In genomic region chr16:95586311-95586602, GRCm38 (mm10) we compare ENCODE assay signal across 8 mouse cellular contexts. TPM values are rescaled to one million over a fixed set of nuclear protein-coding genes. Genes with fewer than 3 reads are reported as not detected.
DNase-seq lines count a peak whose midpoint lies in the region; ATAC-seq and TF ChIP-seq lines count a peak whose summit lies in the region.

Gene Erg, minus strand, starts transcription at chr16:95586593.

- H3K27ac ChIP-seq in kidney, embryonic 16.5 days (ENCODE audit: low read length) = no peak within 1 kb of the TSS
- H3K27ac ChIP-seq in hindbrain, embryonic 14.5 days = no peak within 1 kb of the TSS
- no peak within 1 kb of the TSS for H3K27ac ChIP-seq in midbrain, postnatal 0 days (ENCODE audit: low read depth, low read length)

- no peaks in the 10 kb centered on the region for H3K36me3 ChIP-seq in kidney, embryonic 16.5 days (ENCODE audit: insufficient read depth, low read length)
- no peaks in the 10 kb centered on the region for H3K36me3 ChIP-seq in hindbrain, embryonic 14.5 days (replicated peaks; ENCODE audit: control insufficient read depth, insufficient read depth)
- H3K36me3 ChIP-seq in midbrain, postnatal 0 days (ENCODE audit: insufficient read depth, low read length) = no peaks in the 10 kb centered on the region

- TF ChIP-seq CTCF in midbrain, postnatal 0 days (IDR thresholded peaks at IDR 0.05) = no peak

- H3K4me2 ChIP-seq in kidney, embryonic 16.5 days (replicated peaks; ENCODE audit: low read depth, low read length) = peak within 1 kb of the TSS; percentile 64
- peak within 1 kb of the TSS; percentile 83 for H3K4me2 ChIP-seq in hindbrain, embryonic 14.5 days (replicated peaks)
- H3K4me2 ChIP-seq in midbrain, postnatal 0 days (ENCODE audit: low read depth, low read length, poor library complexity, severe bottlenecking) = peak within 1 kb of the TSS; percentile 83

- no peak for ATAC-seq in kidney, embryonic 16.5 days (ENCODE audit: low FRiP score, low TSS enrichment)
- no peak for ATAC-seq in hindbrain, embryonic 14.5 days (ENCODE audit: low FRiP score)
- ATAC-seq in midbrain, postnatal 0 days (ENCODE audit: low FRiP score) = no peak
- no peak for ATAC-seq in monocyte, adult 5-6 weeks (replicated peaks; ENCODE audit: insufficient number of reproducible peaks, low FRiP score, low TSS enrichment, poor library complexity, severe bottlenecking)

- WGBS in kidney, embryonic 16.5 days = 2% methylated on average over 5 of the region's 5 CpGs
- WGBS in hindbrain, embryonic 14.5 days = 11% methylated on average over 5 of the region's 5 CpGs
- 5% methylated on average over 5 of the region's 5 CpGs for WGBS in midbrain, postnatal 0 days

- peaks cover 65% of the 10 kb centered on the region for H3K27me3 ChIP-seq in kidney, embryonic 16.5 days (ENCODE audit: insufficient read depth, low read length)
- H3K27me3 ChIP-seq in hindbrain, embryonic 14.5 days (ENCODE audit: control insufficient read depth, insufficient read depth, low read length) = peaks cover 44% of the 10 kb centered on the region
- peaks cover 35% of the 10 kb centered on the region for H3K27me3 ChIP-seq in midbrain, postnatal 0 days (ENCODE audit: insufficient read depth, low read length)

- no peak for DNase-seq in kidney, postnatal 4 days
- peak; percentile 49 for DNase-seq in fibroblast of lung, adult 2 months (ENCODE audit: low read depth)
- DNase-seq in hindbrain, embryonic 14.5 days (ENCODE audit: low spot score) = no peak
- DNase-seq in midbrain, postnatal 0 days (ENCODE audit: low spot score) = no peak
- no peak for DNase-seq in left cerebral cortex, adult 8-10 months (ENCODE audit: low spot score in 2 of 2)
- no peak for DNase-seq in left cerebral cortex, postnatal 4 days

- peaks cover 15% of the 10 kb centered on the region for H3K4me1 ChIP-seq in kidney, embryonic 16.5 days (ENCODE audit: insufficient read depth, low read length)
- H3K4me1 ChIP-seq in hindbrain, embryonic 14.5 days (replicated peaks; ENCODE audit: control insufficient read depth, insufficient read depth, low read length) = peaks cover 13% of the 10 kb centered on the region
- H3K4me1 ChIP-seq in midbrain, postnatal 0 days (ENCODE audit: insufficient read depth, low read length) = peaks cover 8% of the 10 kb centered on the region; the same call in 1 of the 2 replicates

- H3K4me3 ChIP-seq in kidney, embryonic 16.5 days (ENCODE audit: low read length) = peak within 1 kb of the TSS; percentile 46
- H3K4me3 ChIP-seq in hindbrain, embryonic 14.5 days (replicated peaks; ENCODE audit: low read length) = peak within 1 kb of the TSS; percentile 39
- peak within 1 kb of the TSS; percentile 41 for H3K4me3 ChIP-seq in midbrain, postnatal 0 days (ENCODE audit: low read depth, low read length)

- intact Hi-C loops in left cerebral cortex, postnatal 4 days (cut with DNase I) = no loop called here

- 0 out of 2 replicates have a peak within 1 kb of the TSS, but pooled peaks have one; percentile 24 for H3K9ac ChIP-seq in kidney, embryonic 16.5 days (replicated peaks; ENCODE audit: low read length)
- peak within 1 kb of the TSS; percentile 45 for H3K9ac ChIP-seq in hindbrain, embryonic 14.5 days
- peak within 1 kb of the TSS; percentile 44; the same call in 1 of the 2 replicates for H3K9ac ChIP-seq in midbrain, postnatal 0 days (replicated peaks; ENCODE audit: low read length, poor library complexity, severe bottlenecking)

- peaks cover 6% of the 10 kb centered on the region; the same call in 1 of the 2 replicates for H3K9me3 ChIP-seq in kidney, embryonic 16.5 days (ENCODE audit: low read length)
- no peaks in the 10 kb centered on the region for H3K9me3 ChIP-seq in hindbrain, embryonic 14.5 days (ENCODE audit: control insufficient read depth, low read length)
- no peaks in the 10 kb centered on the region for H3K9me3 ChIP-seq in midbrain, postnatal 0 days (ENCODE audit: low read length)

RNA-seq across cellular contexts. Expression of gene Erg, which starts in this region (rescaled TPM):
- polyA plus RNA-seq in kidney, embryonic 16.5 days (2015; fragmentation: Nextera tagmentation; extraction: Ambion mirVana) = 9.2 and 9.5 TPM in 2 replicates
- 0.98 and 1.7 TPM in 2 replicates for polyA plus RNA-seq in hindbrain, embryonic 14.5 days (2014; fragmentation: Nextera tagmentation; extraction: Ambion mirVana)
- total RNA-seq in midbrain, postnatal 0 days (2014; rRNA removed) = 4.8 and 5.5 TPM in 2 replicates
- polyA plus RNA-seq in midbrain, postnatal 0 days (2015; fragmentation: Nextera tagmentation; extraction: Ambion mirVana) = 0.89 and 0.98 TPM in 2 replicates
- total RNA-seq in left cerebral cortex, adult 8-10 months (2022) = 1 to 10 TPM; 5.0 to 6.3 (median 5.7) TPM
- total RNA-seq in left cerebral cortex, postnatal 4 days (2021) = 10 to 100 TPM in 1 of 2 experiments, 1 to 10 TPM in 1; 8.9 to 10.2 TPM
- total RNA-seq in monocyte, adult 5-6 weeks (2017) = 1.1 TPM in 1 of 3 replicates, not detected in the others
